Mouse (Mus musculus): ENCODE data around the gene Olfr54. TPM values are rescaled to one million over a fixed set of nuclear protein-coding genes. Genes with fewer than 3 reads are reported as not detected.

Gene Olfr54
- total and polyA plus RNA-seq, 2 experiments from 2014 or later: not detected

DNA sequence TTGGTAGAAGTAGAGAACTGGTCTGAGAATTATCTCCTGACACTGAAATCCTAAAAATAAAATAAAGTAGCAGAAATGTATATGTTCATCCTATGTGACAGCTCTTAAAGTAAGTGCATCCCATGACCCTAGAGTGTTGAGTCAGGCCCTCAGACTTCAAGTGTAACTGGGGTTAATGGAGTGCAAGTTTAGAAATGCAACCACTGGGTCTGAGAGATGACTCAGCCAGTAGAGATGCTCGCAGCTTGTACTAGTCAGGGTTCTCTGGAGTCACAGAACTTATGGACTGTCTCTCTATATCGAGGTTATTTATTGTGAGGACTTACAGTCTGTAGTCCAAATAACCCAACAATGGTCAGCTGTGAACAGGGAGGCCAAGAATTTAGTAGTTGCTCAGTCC lies 37.6 kb downstream of the Olfr54 start:
- Histone ChIP-seq H3K36me3 (ENCODE audit: insufficient read depth) (no peaks in the 10 kb centered on the region), H3K4me1 (ENCODE audit: insufficient read depth) (no peaks in the 10 kb centered on the region), H3K4me3 (ENCODE audit: low read depth, low read length) (no peak overlapping the region), H3K27me3 (ENCODE audit: insufficient read depth, low read length) (no peaks in the 10 kb centered on the region), H3K4me2 (ENCODE audit: low read depth) (no peak overlapping the region), H3K9ac (no peak overlapping the region), H3K27ac (ENCODE audit: low read depth, low read length) (no peak overlapping the region), H3K9me3 (ENCODE audit: low read length) (no peaks in the 10 kb centered on the region)
- 77% methylated on average over 2 of the region's 2 CpGs for WGBS
- no peak for DNase-seq
- no peak for TF ChIP-seq CTCF (IDR thresholded peaks at IDR 0.05; ENCODE audit: low read depth)
- no peak for ATAC-seq

GRCm38 (mm10) chr11:51053230-51053629 lies 39.2 kb downstream of the Olfr54 start:
- H3K4me3 ChIP-seq (ENCODE audit: low read depth, low read length): no peak overlapping the region
- ATAC-seq (no peak), DNase-seq (peak; percentile 32)
- no peaks in the 10 kb centered on the region for H3K4me1 ChIP-seq (ENCODE audit: insufficient read depth)
- peak; percentile 71 for TF ChIP-seq CTCF (IDR thresholded peaks at IDR 0.05; ENCODE audit: low read depth)
- H3K4me2 ChIP-seq (ENCODE audit: low read depth): no peak overlapping the region
- H3K27me3 ChIP-seq (ENCODE audit: insufficient read depth, low read length): no peaks in the 10 kb centered on the region
- no peak overlapping the region for H3K27ac ChIP-seq (ENCODE audit: low read depth, low read length)
- H3K36me3 ChIP-seq (ENCODE audit: insufficient read depth): no peaks in the 10 kb centered on the region
- H3K9ac ChIP-seq: no peak overlapping the region
- WGBS: 41% methylated on average over 3 of the region's 3 CpGs
- H3K9me3 ChIP-seq (ENCODE audit: low read length): no peaks in the 10 kb centered on the region

GRCm38 (mm10) chr11:51059151-51059571 lies 45.1 kb downstream of the Olfr54 start, which contains the start of gene Zfp354a:
TSS of gene Zfp354a (plus strand) at chr11:51059257.
- Histone ChIP-seq H3K4me3 (ENCODE audit: low read depth, low read length) (peak within 1 kb of the TSS; percentile 86), H3K27me3 (ENCODE audit: insufficient read depth, low read length) (no peaks in the 10 kb centered on the region), H3K27ac (ENCODE audit: low read depth, low read length) (peak within 1 kb of the TSS; percentile 62), H3K9ac (peak within 1 kb of the TSS; percentile 77), H3K9me3 (ENCODE audit: low read length) (no peaks in the 10 kb centered on the region), H3K4me1 (ENCODE audit: insufficient read depth) (peaks cover 10% of the 10 kb centered on the region; the same call in 1 of the 2 replicates), H3K4me2 (ENCODE audit: low read depth) (peak within 1 kb of the TSS; percentile 83), H3K36me3 (ENCODE audit: insufficient read depth) (peaks cover 4% of the 10 kb centered on the region; the same call in 1 of the 2 replicates)
- DNase-seq: peak; percentile 83
- TF ChIP-seq CTCF (IDR thresholded peaks at IDR 0.05; ENCODE audit: low read depth): peak; percentile 32; the same call in 1 of the 2 replicates
- under 1% methylated on average over 32 of the region's 32 CpGs for WGBS
- ATAC-seq: peak; percentile 96

GRCm38 (mm10) chr11:51059640-51060039 lies 45.6 kb downstream of the Olfr54 start:
- WGBS: 15% methylated on average over 14 of the region's 14 CpGs
- peak overlapping the region; percentile 62; the same call in 1 of the 2 replicates for H3K27ac ChIP-seq (ENCODE audit: low read depth, low read length)
- no peaks in the 10 kb centered on the region for H3K27me3 ChIP-seq (ENCODE audit: insufficient read depth, low read length)
- peak overlapping the region; percentile 86 for H3K4me3 ChIP-seq (ENCODE audit: low read depth, low read length)
- H3K4me2 ChIP-seq (ENCODE audit: low read depth): peak overlapping the region; percentile 83
- H3K9ac ChIP-seq: peak overlapping the region; percentile 77
- ATAC-seq (peak; percentile 26), DNase-seq (no peak)
- no peak for TF ChIP-seq CTCF (IDR thresholded peaks at IDR 0.05; ENCODE audit: low read depth)
- no peaks in the 10 kb centered on the region for H3K9me3 ChIP-seq (ENCODE audit: low read length)
- H3K4me1 ChIP-seq (ENCODE audit: insufficient read depth): peaks cover 10% of the 10 kb centered on the region; the same call in 1 of the 2 replicates
- peaks cover 6% of the 10 kb centered on the region; the same call in 1 of the 2 replicates for H3K36me3 ChIP-seq (ENCODE audit: insufficient read depth)

GRCm38 (mm10) chr11:51060981-51061380 lies 46.9 kb downstream of the Olfr54 start:
- DNase-seq (no peak), ATAC-seq (no peak)
- Histone ChIP-seq H3K9ac (no peak overlapping the region), H3K4me2 (ENCODE audit: low read depth) (no peak overlapping the region), H3K27ac (ENCODE audit: low read depth, low read length) (no peak overlapping the region), H3K4me1 (ENCODE audit: insufficient read depth) (peaks cover 10% of the 10 kb centered on the region; the same call in 1 of the 2 replicates), H3K27me3 (ENCODE audit: insufficient read depth, low read length) (no peaks in the 10 kb centered on the region), H3K4me3 (ENCODE audit: low read depth, low read length) (no peak overlapping the region), H3K36me3 (ENCODE audit: insufficient read depth) (peaks cover 17% of the 10 kb centered on the region), H3K9me3 (ENCODE audit: low read length) (no peaks in the 10 kb centered on the region)
- WGBS: over 99% methylated on average over 6 of the region's 6 CpGs
- TF ChIP-seq CTCF (IDR thresholded peaks at IDR 0.05; ENCODE audit: low read depth): no peak

GRCm38 (mm10) chr11:51063276-51063675 lies 49.2 kb downstream of the Olfr54 start:
- H3K9ac ChIP-seq: no peak overlapping the region
- H3K9me3 ChIP-seq (ENCODE audit: low read length): no peaks in the 10 kb centered on the region
- H3K27me3 ChIP-seq (ENCODE audit: insufficient read depth, low read length): no peaks in the 10 kb centered on the region
- peaks cover 10% of the 10 kb centered on the region; the same call in 1 of the 2 replicates for H3K4me1 ChIP-seq (ENCODE audit: insufficient read depth)
- no peak for TF ChIP-seq CTCF (IDR thresholded peaks at IDR 0.05; ENCODE audit: low read depth)
- H3K36me3 ChIP-seq (ENCODE audit: insufficient read depth): peaks cover 38% of the 10 kb centered on the region
- WGBS: 90% methylated on average over 7 of the region's 7 CpGs
- no peak for DNase-seq
- no peak overlapping the region for H3K27ac ChIP-seq (ENCODE audit: low read depth, low read length)
- H3K4me3 ChIP-seq (ENCODE audit: low read depth, low read length): no peak overlapping the region
- no peak overlapping the region for H3K4me2 ChIP-seq (ENCODE audit: low read depth)
- no peak for ATAC-seq

GRCm38 (mm10) chr11:51063841-51064240 lies 49.8 kb downstream of the Olfr54 start:
- no peak overlapping the region for H3K4me2 ChIP-seq (ENCODE audit: low read depth)
- no peak for TF ChIP-seq CTCF (IDR thresholded peaks at IDR 0.05; ENCODE audit: low read depth)
- WGBS: 96% methylated on average over 8 of the region's 8 CpGs
- no peaks in the 10 kb centered on the region for H3K9me3 ChIP-seq (ENCODE audit: low read length)
- no peak for DNase-seq
- no peak overlapping the region for H3K4me3 ChIP-seq (ENCODE audit: low read depth, low read length)
- no peak for ATAC-seq
- H3K4me1 ChIP-seq (ENCODE audit: insufficient read depth): peaks cover 10% of the 10 kb centered on the region; the same call in 1 of the 2 replicates
- H3K9ac ChIP-seq: no peak overlapping the region
- no peak overlapping the region for H3K27ac ChIP-seq (ENCODE audit: low read depth, low read length)
- H3K27me3 ChIP-seq (ENCODE audit: insufficient read depth, low read length): no peaks in the 10 kb centered on the region
- peaks cover 44% of the 10 kb centered on the region for H3K36me3 ChIP-seq (ENCODE audit: insufficient read depth)

Other genes starting within 250 kb of the Olfr54 start
- 42.7 and 46.6 TPM in 2 replicates for gene Zfp354c, start 186.5 kb upstream of the Olfr54 start, total RNA-seq (2014; rRNA removed)
- gene Zfp354c, start 186.5 kb upstream of the Olfr54 start, polyA plus RNA-seq (2015; fragmentation: Nextera tagmentation; extraction: Ambion mirVana): 27.1 and 35.1 TPM in 2 replicates
- 3.5 and 5.9 TPM in 2 replicates for gene Zfp879, start 172.7 kb upstream of the Olfr54 start, total RNA-seq (2014; rRNA removed)
- 1.1 and 1.6 TPM in 2 replicates for gene Zfp879, start 172.7 kb upstream of the Olfr54 start, polyA plus RNA-seq (2015; fragmentation: Nextera tagmentation; extraction: Ambion mirVana)
- gene Grm6, start 163.6 kb upstream of the Olfr54 start, total RNA-seq (2014; rRNA removed): not detected in 2 replicates
- gene Grm6, start 163.6 kb upstream of the Olfr54 start, polyA plus RNA-seq (2015; fragmentation: Nextera tagmentation; extraction: Ambion mirVana): not detected in 2 replicates
- 8.2 and 8.4 TPM in 2 replicates for gene Zfp454, start 126.6 kb upstream of the Olfr54 start, total RNA-seq (2014; rRNA removed)
- gene Zfp454, start 126.6 kb upstream of the Olfr54 start, polyA plus RNA-seq (2015; fragmentation: Nextera tagmentation; extraction: Ambion mirVana): 7.7 and 8.7 TPM in 2 replicates
- 39.8 and 39.9 TPM in 2 replicates for gene Zfp2, start 98.1 kb upstream of the Olfr54 start, total RNA-seq (2014; rRNA removed)
- 29.5 and 35.2 TPM in 2 replicates for gene Zfp2, start 98.1 kb upstream of the Olfr54 start, polyA plus RNA-seq (2015; fragmentation: Nextera tagmentation; extraction: Ambion mirVana)
- 4.6 and 5.0 TPM in 2 replicates for gene Zfp354b, start 82.6 kb upstream of the Olfr54 start, total RNA-seq (2014; rRNA removed)
- gene Zfp354b, start 82.6 kb upstream of the Olfr54 start, polyA plus RNA-seq (2015; fragmentation: Nextera tagmentation; extraction: Ambion mirVana): 2.1 and 2.3 TPM in 2 replicates
- not detected in 2 replicates for gene 4933414I15Rik, start 70.5 kb upstream of the Olfr54 start, total RNA-seq (2014; rRNA removed)
- not detected in 2 replicates for gene 4933414I15Rik, start 70.5 kb upstream of the Olfr54 start, polyA plus RNA-seq (2015; fragmentation: Nextera tagmentation; extraction: Ambion mirVana)
- 0.38 TPM in 1 of 2 replicates, not detected in the other for gene Prop1, start 60.5 kb upstream of the Olfr54 start, total RNA-seq (2014; rRNA removed)
- not detected in 2 replicates for gene Prop1, start 60.5 kb upstream of the Olfr54 start, polyA plus RNA-seq (2015; fragmentation: Nextera tagmentation; extraction: Ambion mirVana)
- not detected in 2 replicates for gene Olfr1378, start 47.7 kb upstream of the Olfr54 start, total RNA-seq (2014; rRNA removed)
- not detected in 2 replicates for gene Olfr1378, start 47.7 kb upstream of the Olfr54 start, polyA plus RNA-seq (2015; fragmentation: Nextera tagmentation; extraction: Ambion mirVana)
- gene Olfr1377, start 32.3 kb upstream of the Olfr54 start, total RNA-seq (2014; rRNA removed): not detected in 2 replicates
- not detected in 2 replicates for gene Olfr1377, start 32.3 kb upstream of the Olfr54 start, polyA plus RNA-seq (2015; fragmentation: Nextera tagmentation; extraction: Ambion mirVana)
- not detected in 2 replicates for gene Olfr51, start 10.6 kb upstream of the Olfr54 start, total RNA-seq (2014; rRNA removed)
- not detected in 2 replicates for gene Olfr51, start 10.6 kb upstream of the Olfr54 start, polyA plus RNA-seq (2015; fragmentation: Nextera tagmentation; extraction: Ambion mirVana)
- gene Olfr1375, start 33.9 kb downstream of the Olfr54 start, total RNA-seq (2014; rRNA removed): not detected in 2 replicates
- gene Olfr1375, start 33.9 kb downstream of the Olfr54 start, polyA plus RNA-seq (2015; fragmentation: Nextera tagmentation; extraction: Ambion mirVana): not detected in 2 replicates
- gene Zfp354a, start 45.0 kb downstream of the Olfr54 start, total RNA-seq (2014; rRNA removed): 13.3 and 20.4 TPM in 2 replicates
- gene Zfp354a, start 45.0 kb downstream of the Olfr54 start, polyA plus RNA-seq (2015; fragmentation: Nextera tagmentation; extraction: Ambion mirVana): 7.0 and 9.8 TPM in 2 replicates
- not detected in 2 replicates for gene Gm12569, start 206.2 kb downstream of the Olfr54 start, total RNA-seq (2014; rRNA removed)
- gene Gm12569, start 206.2 kb downstream of the Olfr54 start, polyA plus RNA-seq (2015; fragmentation: Nextera tagmentation; extraction: Ambion mirVana): not detected in 2 replicates
- 94.9 and 116 TPM in 2 replicates for gene Clk4, start 247.5 kb downstream of the Olfr54 start, total RNA-seq (2014; rRNA removed)
- 105 and 114 TPM in 2 replicates for gene Clk4, start 247.5 kb downstream of the Olfr54 start, polyA plus RNA-seq (2015; fragmentation: Nextera tagmentation; extraction: Ambion mirVana)
- not detected in 2 replicates for gene BC049762, start 248.8 kb downstream of the Olfr54 start, total RNA-seq (2014; rRNA removed)
- gene BC049762, start 248.8 kb downstream of the Olfr54 start, polyA plus RNA-seq (2015; fragmentation: Nextera tagmentation; extraction: Ambion mirVana): 0.53 and 0.56 TPM in 2 replicates

Measured in forebrain, postnatal 0 days (tissue).